Mouse (Mus musculus) kidney, postnatal 10 days (tissue): ENCODE results near the gene Nop56.

Experiments used
- DNase-seq: peaks from one replicate; pipeline ENCODE4 v3.0.0; 2021; ENCODE audit warnings: mixed read lengths

The Nop56 gene

DNA sequence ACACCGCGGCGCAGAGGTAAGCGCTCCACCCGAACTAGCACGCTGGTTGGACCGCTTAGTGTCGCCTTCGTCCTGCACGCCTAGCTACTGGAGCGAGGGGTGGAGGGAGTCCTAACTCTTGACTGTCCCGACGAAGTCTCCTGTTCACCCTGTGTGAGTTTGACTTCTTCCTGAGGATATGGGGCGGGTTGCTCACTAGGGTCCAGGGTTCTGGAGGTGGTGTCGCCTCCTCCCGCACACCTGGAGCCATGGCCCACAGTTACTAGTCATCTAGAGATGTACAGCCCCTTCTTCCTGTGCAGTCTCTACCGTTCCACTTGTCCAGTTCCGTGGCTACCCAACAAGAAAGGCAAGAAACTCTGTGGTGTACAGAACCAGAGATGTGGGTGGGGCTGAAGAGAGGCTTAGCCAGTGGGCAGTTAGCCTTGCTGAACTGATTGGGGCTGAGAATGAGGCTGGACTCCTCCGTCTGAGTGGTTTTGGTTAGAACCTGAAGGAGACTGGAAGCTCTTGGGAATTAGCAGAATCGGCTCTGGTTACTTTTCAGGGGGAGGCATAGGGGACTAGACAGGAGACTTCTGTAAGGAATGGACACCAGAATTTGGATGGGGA, 22.0 kb downstream of the Nop56 start:
- no peak for DNase-seq

DNA sequence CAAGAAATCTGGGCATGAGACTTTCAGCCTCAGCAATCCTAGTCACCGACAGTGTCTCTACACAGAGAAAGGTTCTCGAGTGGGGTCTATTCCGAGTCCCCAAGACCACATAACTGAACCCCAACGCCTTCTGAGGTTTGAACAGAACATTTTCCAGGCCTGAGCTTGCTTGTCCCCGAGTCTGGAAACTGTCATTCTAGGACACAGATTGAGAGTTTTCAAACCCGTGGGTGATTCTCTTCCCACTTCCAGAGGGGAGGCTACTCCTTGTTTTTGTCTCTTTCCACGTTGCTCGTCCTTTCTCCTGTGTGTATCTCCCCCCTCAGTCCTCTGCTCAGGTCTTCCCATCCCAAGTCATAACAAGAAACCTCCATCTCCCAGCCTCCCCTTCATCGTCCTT, 23.4 kb downstream of the Nop56 start:
- DNase-seq = no peak

DNA sequence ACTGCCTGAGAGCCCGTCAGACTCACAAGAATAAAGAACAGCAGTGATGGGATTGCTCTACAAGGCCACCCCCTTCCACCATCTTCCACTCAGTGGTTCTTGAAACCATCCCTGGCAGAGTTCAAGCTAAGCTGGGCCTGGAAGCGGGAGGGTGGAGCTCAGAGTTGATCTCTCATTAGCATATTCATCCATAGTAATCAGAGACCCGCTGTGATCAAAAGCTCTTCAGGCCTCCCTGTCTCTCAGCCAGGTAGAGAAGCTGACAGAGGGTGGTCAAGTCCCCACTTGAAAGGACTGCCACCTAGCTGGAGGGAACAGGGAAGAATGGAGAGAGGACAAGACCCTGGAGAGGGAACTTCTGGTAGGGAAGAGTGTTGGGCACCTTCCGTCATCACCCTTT, 28.8 kb downstream of the Nop56 start:
- no peak for DNase-seq

DNA sequence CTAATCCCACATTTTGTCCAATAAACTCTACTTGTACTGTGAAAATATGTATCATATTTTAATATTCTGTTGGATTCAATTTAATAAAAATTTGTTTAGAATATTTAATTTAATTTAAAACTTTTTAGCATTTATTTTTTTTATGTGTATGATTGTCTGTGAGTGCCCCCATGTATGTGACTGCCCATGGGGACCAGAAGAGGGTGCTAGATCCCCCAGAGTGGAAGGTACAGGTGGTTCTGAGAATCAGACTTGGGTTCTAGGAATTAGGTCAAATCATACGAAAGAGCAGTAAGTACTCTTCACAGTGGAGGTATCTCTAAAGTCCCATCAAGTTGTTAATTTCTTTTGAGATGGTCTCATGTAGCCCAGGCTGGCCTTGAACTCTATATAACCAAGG, 52.8 kb downstream of the Nop56 start:
- DNase-seq = no peak
